Mouse (Mus musculus): ENCODE results near the gene Fstl4.
"Not testable (repeated sequence)": the region's sequence is repeated elsewhere in the genome, so short reads cannot be mapped to it uniquely, and the experiment has no call there.

Fstl4 gene

GRCm38 (mm10) chr11:53136371-53136770 is 371.9 kb downstream of the Fstl4 start:
- no peak for DNase-seq (ENCODE audit: low spot score in 2 of 2)

- no peak for DNase-seq (ENCODE audit: low spot score in 2 of 2)
Measured at GRCm38 (mm10) chr11:53137381-53137780, 372.9 kb downstream of the Fstl4 start.

DNA sequence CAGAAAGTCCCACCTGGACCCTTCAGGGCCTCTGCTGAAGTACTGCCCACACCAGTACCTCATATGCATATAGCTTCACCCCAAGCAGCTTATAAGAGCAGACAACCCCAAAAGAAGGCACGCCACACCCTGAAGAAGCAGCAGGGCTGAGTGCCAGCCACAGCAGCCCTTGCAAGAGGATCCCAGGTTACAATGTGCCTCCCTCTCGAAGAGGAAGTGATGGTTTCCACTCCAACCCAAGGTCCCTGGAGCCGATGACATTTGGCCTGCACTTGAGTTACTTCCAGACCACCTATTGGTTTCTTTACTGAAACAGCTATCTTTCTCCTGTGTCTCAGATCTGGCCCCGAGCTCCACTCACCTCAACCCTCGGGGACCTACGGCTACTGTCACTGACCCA is 373.8 kb downstream of the Fstl4 start:
- DNase-seq (ENCODE audit: low spot score in 2 of 2), result no peak

- no peak for DNase-seq (ENCODE audit: low spot score in 2 of 2)
Measured at GRCm38 (mm10) chr11:53139666-53140065, 375.2 kb downstream of the Fstl4 start.

GRCm38 (mm10) chr11:53140196-53140595 is 375.8 kb downstream of the Fstl4 start:
- DNase-seq (ENCODE audit: low spot score in 2 of 2), result no peak

DNA sequence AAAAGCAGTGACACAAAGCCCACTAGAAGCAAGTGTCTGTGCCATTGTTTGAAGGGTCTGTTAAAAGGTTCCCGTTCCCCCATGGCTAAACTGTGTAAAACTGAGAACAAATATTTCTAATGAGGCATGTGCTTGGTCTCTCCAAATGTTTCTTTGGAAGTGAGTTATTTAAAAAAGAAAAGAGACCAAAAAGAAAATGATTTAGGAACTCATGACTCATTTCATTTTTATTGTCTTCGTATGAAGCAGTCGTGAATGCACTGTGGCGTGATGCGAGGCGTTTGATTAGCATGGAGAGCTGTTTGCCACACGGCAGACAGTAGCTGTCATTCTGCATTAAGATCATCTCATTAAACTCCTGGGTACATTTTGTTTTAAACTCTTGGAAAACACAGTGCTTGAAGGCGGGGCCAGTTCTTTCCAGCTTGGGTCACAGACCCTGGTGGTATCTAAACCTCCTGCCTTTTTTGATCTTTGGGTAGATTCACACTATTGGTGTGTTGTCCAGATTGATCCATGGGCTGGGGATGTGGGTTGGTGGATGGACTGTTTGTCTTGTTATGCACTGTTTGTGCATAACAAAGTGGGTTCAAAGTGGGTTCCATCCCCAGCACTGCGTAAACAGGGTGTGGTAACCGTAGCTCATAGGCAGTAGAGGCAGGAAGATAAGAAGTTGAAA is 376.4 kb downstream of the Fstl4 start:
- DNase-seq (ENCODE audit: low spot score in 2 of 2), result no peak

DNA sequence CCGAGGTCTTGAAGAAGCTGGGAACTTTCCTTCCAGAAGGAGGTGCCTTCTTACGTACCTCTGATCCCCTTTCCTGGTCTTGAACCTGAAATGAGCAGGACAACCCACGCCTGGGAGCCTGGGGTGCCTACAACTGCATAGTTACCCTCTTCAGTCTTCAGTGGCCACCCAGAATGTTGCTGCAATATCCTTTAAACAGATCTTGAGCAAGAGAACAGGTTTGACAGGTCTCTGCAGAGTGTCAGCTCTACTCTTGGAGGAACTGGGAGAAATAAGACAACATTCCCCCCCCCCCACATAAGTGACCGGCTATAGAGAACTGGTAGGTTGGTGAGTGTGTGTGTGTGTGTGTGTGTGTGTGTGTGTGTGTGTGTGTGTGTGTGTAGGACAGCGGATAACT is 379.1 kb downstream of the Fstl4 start:
- DNase-seq (ENCODE audit: low spot score in 2 of 2), result no peak

DNA sequence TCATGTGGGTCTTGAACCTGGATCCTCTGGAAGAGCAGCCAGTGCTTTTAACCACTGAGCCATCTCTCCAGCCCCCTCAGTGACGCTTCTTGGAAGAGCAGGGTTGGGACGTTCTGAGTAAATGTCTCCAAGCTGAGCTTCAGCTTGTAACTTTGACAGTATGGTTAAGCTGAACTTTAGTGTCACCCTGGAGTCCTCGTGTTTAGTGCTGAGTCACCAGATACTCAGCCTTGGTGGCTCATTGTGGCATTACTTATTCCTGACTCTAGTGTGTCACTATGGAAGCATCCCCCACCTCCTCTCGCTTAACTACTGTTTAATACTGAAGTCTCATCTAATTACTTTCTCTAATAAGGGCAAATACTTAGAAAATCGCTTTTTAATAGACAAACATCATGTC is 380.1 kb downstream of the Fstl4 start:
- no peak for DNase-seq (ENCODE audit: low spot score in 2 of 2)

- DNase-seq (ENCODE audit: low spot score in 2 of 2), result peak in 1 of 2 experiments; percentile 13
Measured at GRCm38 (mm10) chr11:53146290-53146689, 381.9 kb downstream of the Fstl4 start.

GRCm38 (mm10) chr11:53156463-53156862 is 392.0 kb downstream of the Fstl4 start:
- no peak for DNase-seq (ENCODE audit: low spot score in 2 of 2)

DNA sequence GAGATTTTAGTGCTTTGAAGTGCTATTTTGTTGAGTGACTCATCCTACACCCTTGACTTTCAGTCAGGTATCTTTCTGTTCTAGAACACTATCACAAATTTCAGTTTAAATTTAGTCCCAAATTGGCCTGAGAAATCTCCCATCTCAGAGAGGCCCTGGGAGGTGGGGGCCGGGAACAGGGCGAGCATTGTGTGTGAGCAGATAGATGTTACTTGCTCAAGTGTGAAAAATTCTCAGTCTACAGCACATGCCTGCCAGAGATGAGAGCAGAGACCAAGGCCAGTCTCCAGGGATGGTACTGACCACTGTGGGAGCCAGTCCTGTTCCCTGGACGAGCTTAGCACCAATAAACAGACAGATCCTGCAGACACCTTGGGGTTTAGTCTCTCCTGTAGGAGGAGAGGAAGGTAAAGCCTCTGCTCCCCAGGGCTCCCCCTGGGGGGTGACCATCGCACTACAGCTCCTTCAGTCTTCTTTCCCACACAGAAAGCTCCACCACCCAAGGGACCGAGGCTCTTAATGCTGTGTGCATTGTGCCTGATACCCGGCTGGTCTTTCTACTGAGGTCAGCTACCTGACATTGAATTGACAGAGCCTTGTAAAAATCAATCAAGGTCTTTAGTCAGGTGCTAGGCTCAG is 393.3 kb downstream of the Fstl4 start:
- no peak for DNase-seq (ENCODE audit: low spot score in 2 of 2)

GRCm38 (mm10) chr11:53162385-53162784 is 398.0 kb downstream of the Fstl4 start:
- no peak for DNase-seq (ENCODE audit: low spot score in 2 of 2)

DNA sequence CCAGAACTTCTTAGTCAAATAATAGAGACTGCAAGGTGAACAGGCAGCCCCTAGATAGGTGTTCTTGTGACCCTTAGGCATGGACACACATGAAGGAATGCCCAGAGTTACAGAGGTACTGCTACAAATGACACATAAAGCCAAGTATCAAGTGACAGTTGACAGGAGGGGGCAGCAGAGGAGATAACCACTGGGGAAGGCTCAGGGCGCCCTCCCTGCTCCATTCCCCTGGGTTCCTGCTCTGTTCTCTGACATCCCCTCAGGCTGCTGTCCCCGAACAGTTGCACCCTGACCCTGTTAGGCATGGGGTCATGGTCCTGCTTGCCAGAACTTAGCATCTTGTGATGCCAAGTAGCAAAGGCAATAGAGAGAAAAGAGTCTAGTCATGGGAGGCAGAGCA is 402.0 kb downstream of the Fstl4 start:
- no peak for DNase-seq (ENCODE audit: low spot score in 2 of 2)

- no peak for DNase-seq (ENCODE audit: low spot score in 2 of 2)
Measured at GRCm38 (mm10) chr11:53182177-53182852, 417.9 kb downstream of the Fstl4 start.

GRCm38 (mm10) chr11:53182858-53183257 is 418.4 kb downstream of the Fstl4 start:
- DNase-seq (ENCODE audit: low spot score in 2 of 2), result peak in 1 of 2 experiments; percentile 12

DNA sequence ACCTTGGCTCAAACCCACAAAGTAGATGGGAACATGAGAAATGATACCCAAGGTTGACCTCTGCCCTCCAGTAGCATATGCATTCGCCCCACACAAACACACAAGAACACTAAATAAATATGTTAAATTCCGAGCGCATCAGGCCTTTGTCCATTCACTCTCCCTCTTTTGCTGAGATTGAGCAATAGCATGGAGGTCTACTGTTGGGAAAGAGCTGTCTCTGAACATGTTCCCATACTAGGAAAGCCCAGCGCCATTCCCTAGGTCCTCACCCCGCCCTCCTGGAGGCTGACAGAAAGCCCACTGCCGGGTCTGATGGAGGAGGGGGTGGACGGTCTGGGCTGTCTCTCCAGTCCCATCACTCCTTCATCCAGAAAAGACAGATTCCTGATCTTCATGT is 419.6 kb downstream of the Fstl4 start:
- no peak for DNase-seq (ENCODE audit: low spot score in 2 of 2)

- DNase-seq (ENCODE audit: low spot score in 2 of 2), result no peak
Measured at GRCm38 (mm10) chr11:53184698-53185097, 420.3 kb downstream of the Fstl4 start.

DNA sequence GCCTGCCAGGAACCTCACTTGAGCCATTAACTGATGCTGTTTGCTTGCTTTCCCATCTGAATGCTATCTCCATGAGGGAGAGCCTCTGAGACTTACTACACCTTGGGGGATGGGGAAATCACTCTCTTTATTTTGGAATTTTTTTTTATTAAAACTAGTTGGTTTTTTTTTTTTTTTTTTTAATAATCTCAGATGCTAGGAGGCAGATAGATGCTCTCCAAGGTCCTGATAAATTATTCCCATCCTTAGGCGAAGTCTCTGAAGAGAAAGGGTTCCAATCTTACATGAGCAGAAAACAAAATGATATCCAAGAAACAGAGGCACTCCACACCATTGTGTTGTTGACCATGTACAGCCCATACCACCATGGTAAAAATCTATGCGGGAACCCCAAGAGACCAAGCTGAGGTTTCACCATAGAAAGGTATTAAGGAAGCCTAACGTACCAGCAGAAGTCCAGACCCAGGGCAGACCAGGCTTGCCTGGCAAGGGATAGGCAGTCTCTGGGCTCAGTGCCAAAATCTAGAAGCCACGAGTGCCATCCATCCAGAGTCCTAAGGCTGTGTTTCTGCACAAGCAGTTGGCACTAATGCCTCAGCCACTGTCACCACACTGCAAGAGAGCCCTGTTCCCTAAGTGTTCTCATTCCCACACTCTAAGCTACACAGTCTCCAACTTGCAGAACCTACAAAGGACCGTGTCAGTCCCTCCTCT is 423.1 kb downstream of the Fstl4 start:
- DNase-seq (ENCODE audit: low spot score in 2 of 2), result no peak

- DNase-seq (ENCODE audit: low spot score in 2 of 2), result not testable (repeated sequence)
Measured at GRCm38 (mm10) chr11:53196551-53196950, 432.1 kb downstream of the Fstl4 start.

GRCm38 (mm10) chr11:53197111-53197510 is 432.7 kb downstream of the Fstl4 start:
- DNase-seq (ENCODE audit: low spot score in 2 of 2), result no peak

DNA sequence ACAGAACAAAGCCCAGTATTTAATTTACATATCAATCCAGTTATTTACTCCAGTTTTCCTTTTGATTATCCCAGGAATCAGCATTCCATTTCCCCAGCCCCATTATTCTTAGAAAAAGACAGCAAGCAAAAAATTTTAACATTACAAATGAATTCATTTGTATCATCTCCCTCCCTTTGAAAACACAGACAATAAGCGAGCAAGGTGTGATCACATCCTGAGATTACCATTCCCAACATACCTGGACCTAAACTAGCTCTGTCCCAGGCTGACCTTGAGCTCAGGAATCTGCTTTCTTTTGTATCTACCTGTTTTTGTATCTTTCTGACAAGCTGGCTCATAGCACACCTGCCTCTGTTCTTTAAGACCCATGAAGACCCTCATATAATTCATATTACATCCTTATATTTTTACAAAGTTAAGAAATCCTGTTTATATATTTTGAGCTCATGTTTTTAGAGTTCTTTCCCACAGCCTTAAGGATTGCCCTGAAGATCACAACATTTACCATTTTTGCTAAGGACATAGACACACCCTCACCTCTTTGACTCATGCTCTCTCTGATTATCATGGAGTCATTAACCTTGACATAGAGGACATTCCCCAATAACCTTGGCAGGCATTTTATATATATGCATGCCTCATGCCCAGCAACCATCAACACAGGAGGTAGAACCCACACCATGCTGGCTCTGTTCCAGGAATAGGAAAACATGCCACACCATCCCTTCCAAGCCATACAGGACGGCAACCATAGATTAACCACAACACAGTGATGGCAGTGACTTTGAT is 438.2 kb downstream of the Fstl4 start:
- no peak for DNase-seq (ENCODE audit: low spot score in 2 of 2)

GRCm38 (mm10) chr11:53210876-53211275 is 446.4 kb downstream of the Fstl4 start:
- DNase-seq (ENCODE audit: low spot score in 2 of 2), result no peak

Data from frontal cortex, postnatal 36 days (tissue).